Mouse (Mus musculus): ENCODE measurements around the gene Zfp59. TPM values are rescaled to one million over a fixed set of nuclear protein-coding genes. Genes with fewer than 3 reads are reported as not detected.

The Zfp59 gene
- 11.7 TPM for polyA plus RNA-seq (2014; fragmentation: Illumina TruSeq; extraction: RNeasy Lipid Tissue Mini Kit (QIAGEN cat#74804); ENCODE audit: low read depth, low replicate concordance)

DNA sequence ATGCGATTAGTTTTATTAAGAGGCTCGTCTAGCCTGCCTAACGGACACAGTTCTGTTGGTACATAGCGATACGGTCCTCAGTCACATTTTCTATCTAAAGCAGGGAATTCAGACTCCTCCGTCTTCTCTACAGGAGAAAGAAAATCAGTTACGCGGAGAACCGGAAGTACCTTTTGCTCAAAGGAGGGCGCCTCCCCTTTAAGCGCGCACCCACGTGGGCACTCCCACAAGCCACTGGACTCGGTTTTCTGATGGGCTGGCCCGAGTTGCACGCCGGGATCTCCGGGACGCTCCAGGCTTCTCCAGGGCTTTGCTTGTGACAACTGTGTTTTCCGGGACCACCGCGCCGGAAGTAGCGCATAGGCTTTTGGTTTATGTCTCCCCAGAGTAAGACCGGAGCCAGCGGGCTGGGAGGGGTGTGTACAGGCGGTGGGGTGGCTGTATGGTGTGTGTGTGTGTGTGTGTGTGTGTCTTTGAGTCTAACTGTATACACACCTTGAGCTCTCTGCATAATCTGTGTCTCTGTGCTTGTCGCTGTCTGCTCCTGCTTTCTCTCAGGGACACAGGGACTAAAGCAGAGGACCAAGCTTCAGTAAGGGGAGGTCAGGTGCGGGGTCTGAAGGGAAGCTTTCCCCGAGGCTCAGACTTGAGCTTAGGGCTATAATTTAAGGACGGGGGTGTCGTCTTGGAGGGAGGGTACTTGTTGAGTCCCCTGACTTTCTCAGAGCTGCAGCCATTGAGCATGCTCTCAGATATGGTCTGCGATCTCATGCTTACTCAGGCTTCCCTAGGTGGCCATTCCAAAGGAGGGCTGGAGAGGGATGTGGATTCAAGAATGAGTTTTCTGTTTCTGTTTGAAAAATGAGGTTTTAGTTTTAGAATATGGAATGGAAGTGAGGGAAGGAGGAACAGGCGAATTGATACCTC lies at the start of gene Zfp59:
Gene Zfp59 (plus strand): TSS at position 285 of the 927 bp plus-strand sequence.

DNA sequence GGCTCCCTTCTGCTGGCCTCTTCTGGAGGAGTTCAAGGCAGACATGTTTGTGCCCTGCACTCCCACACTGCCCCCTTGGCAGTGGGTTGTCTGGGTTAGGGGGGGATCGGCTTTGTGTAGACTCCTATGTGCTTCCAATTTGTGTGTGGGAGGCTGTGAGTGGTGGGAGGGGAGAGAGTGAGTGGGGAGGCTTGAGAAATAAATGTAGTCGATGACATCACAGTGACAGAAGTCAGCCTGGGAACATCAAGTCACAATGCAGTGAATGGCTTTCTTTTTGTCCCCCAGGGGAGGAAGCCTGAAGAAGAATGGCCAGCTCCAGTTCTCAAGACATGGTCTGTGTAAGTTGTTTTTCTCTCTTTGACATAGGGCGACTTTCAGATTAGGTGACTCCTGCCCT lies 31.5 kb upstream of the Zfp59 start, which contains the start of gene Zfp626:
Gene Zfp626 (plus strand): TSS at position 301 of the 400 bp plus-strand sequence.

DNA sequence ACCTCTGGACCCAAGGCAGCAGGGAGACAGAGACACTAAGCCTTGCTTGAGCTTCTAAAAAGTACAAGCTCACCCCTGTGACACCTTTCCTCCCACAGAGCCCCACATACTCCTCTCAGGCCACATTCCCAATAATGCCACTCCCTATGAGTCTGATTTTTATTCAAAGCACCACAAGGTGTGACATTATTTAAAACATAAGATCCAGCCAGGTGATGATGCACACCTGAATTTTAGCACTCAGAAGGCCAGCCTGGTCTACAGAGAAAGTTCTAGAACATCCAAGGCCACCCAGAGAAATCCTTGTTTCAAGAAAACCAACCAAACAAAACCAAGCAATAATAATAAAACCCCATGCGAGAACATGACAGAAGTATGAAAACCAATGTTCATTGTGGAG lies 18.8 kb downstream of the Zfp59 start, which contains the start of gene Zfp607a:
Gene Zfp607a (plus strand): TSS at position 301 of the 400 bp plus-strand sequence.

Other genes with a start within 250 kb of the Zfp59 start
- gene Akt2, start 247.1 kb upstream of the Zfp59 start, polyA plus RNA-seq (2014; fragmentation: Illumina TruSeq; extraction: RNeasy Lipid Tissue Mini Kit (QIAGEN cat#74804); ENCODE audit: low read depth, low replicate concordance), result 29.2 TPM
- gene Ttc9b, start 184.7 kb upstream of the Zfp59 start, polyA plus RNA-seq (2014; fragmentation: Illumina TruSeq; extraction: RNeasy Lipid Tissue Mini Kit (QIAGEN cat#74804); ENCODE audit: low read depth, low replicate concordance), result not detected
- gene Map3k10, start 164.0 kb upstream of the Zfp59 start, polyA plus RNA-seq (2014; fragmentation: Illumina TruSeq; extraction: RNeasy Lipid Tissue Mini Kit (QIAGEN cat#74804); ENCODE audit: low read depth, low replicate concordance), result 1.2 TPM
- gene Zfp607b, start 149.3 kb upstream of the Zfp59 start, polyA plus RNA-seq (2014; fragmentation: Illumina TruSeq; extraction: RNeasy Lipid Tissue Mini Kit (QIAGEN cat#74804); ENCODE audit: low read depth, low replicate concordance), result 4.0 TPM
- 34.3 TPM for gene Zfp60, start 107.2 kb upstream of the Zfp59 start, polyA plus RNA-seq (2014; fragmentation: Illumina TruSeq; extraction: RNeasy Lipid Tissue Mini Kit (QIAGEN cat#74804); ENCODE audit: low read depth, low replicate concordance)
- 15.8 TPM for gene Zfp626, start 31.4 kb upstream of the Zfp59 start, polyA plus RNA-seq (2014; fragmentation: Illumina TruSeq; extraction: RNeasy Lipid Tissue Mini Kit (QIAGEN cat#74804); ENCODE audit: low read depth, low replicate concordance)
- 7.6 TPM for gene Zfp607a, start 18.9 kb downstream of the Zfp59 start, polyA plus RNA-seq (2014; fragmentation: Illumina TruSeq; extraction: RNeasy Lipid Tissue Mini Kit (QIAGEN cat#74804); ENCODE audit: low read depth, low replicate concordance)
- gene Zfp974, start 90.9 kb downstream of the Zfp59 start, polyA plus RNA-seq (2014; fragmentation: Illumina TruSeq; extraction: RNeasy Lipid Tissue Mini Kit (QIAGEN cat#74804); ENCODE audit: low read depth, low replicate concordance), result 20.5 TPM
- gene Zfp780b, start 140.6 kb downstream of the Zfp59 start, polyA plus RNA-seq (2014; fragmentation: Illumina TruSeq; extraction: RNeasy Lipid Tissue Mini Kit (QIAGEN cat#74804); ENCODE audit: low read depth, low replicate concordance), result 27.1 TPM
- 7.2 TPM for gene Zfp850, start 175.5 kb downstream of the Zfp59 start, polyA plus RNA-seq (2014; fragmentation: Illumina TruSeq; extraction: RNeasy Lipid Tissue Mini Kit (QIAGEN cat#74804); ENCODE audit: low read depth, low replicate concordance)
- gene Psmc4, start 211.5 kb downstream of the Zfp59 start, polyA plus RNA-seq (2014; fragmentation: Illumina TruSeq; extraction: RNeasy Lipid Tissue Mini Kit (QIAGEN cat#74804); ENCODE audit: low read depth, low replicate concordance), result 41.3 TPM
- not detected for gene Fcgbp, start 232.6 kb downstream of the Zfp59 start, polyA plus RNA-seq (2014; fragmentation: Illumina TruSeq; extraction: RNeasy Lipid Tissue Mini Kit (QIAGEN cat#74804); ENCODE audit: low read depth, low replicate concordance)